Mouse (Mus musculus) MEL (cell line): ENCODE measurements around the gene Inpp4b.

Experiments
- CTCF ChIP-seq, 3 experiments: IDR thresholded peaks in 2 of 3; conservative IDR thresholded peaks in 1 of 3; 2 replicates each; pipeline ENCODE4 v1.5.1; 2011 to 2012; ENCODE audit warnings: low read length in 3 of 3, low read depth in 2 of 3, mild to moderate bottlenecking in 2 of 3, improper control_type of control experiment in 1 of 3, inconsistent platforms in 1 of 3, mixed read lengths in 1 of 3, moderate library complexity in 1 of 3; ENCODE audit not compliant: control insufficient read depth in 1 of 3, insufficient read depth in 1 of 3, poor library complexity in 1 of 3, severe bottlenecking in 1 of 3
- E2F4 ChIP-seq: IDR thresholded peaks from 2 replicates; pipeline ENCODE4 v1.6.1; 2011; ENCODE audit warnings: low read depth, low read length, improper control_type of control experiment, borderline replicate concordance
- GATA1 ChIP-seq: IDR thresholded peaks from 2 replicates; pipeline ENCODE4 v1.6.1; 2011; ENCODE audit warnings: low read depth, low read length, improper control_type of control experiment
- KAT2A ChIP-seq: conservative IDR thresholded peaks from 2 replicates; pipeline ENCODE4 v1.6.1; 2012; ENCODE audit warnings: low read depth, low read length, improper control_type of control experiment, inconsistent platforms
- MAFK ChIP-seq: IDR thresholded peaks from 2 replicates; pipeline ENCODE4 v1.6.1; 2011; ENCODE audit warnings: low read depth, mild to moderate bottlenecking, low read length, improper control_type of control experiment, borderline replicate concordance
- MAX ChIP-seq: IDR thresholded peaks from 2 replicates; pipeline ENCODE4 v1.6.1; 2011; ENCODE audit warnings: low read length, improper control_type of control experiment
- NELFE ChIP-seq: IDR thresholded peaks from 2 replicates; pipeline ENCODE4 v1.6.1; 2011; ENCODE audit warnings: low read depth, low read length, improper control_type of control experiment
- POLR2A ChIP-seq, 2 experiments: IDR thresholded peaks; 2 replicates each; pipeline ENCODE4 v1.6.1; 2011 to 2012; ENCODE audit warnings: low read length in 2 of 2, mild to moderate bottlenecking in 2 of 2, control low read depth in 1 of 2, improper control_type of control experiment in 1 of 2, low read depth in 1 of 2, moderate library complexity in 1 of 2; ENCODE audit not compliant: control insufficient read depth in 1 of 2, insufficient read depth in 1 of 2, poor library complexity in 1 of 2
- POLR2AphosphoS2 ChIP-seq: IDR thresholded peaks from 2 replicates; pipeline ENCODE4 v1.6.1; 2011; ENCODE audit warnings: low read length, improper control_type of control experiment
- RAD21 ChIP-seq: IDR thresholded peaks from 2 replicates; pipeline ENCODE4 v1.6.1; 2011; ENCODE audit warnings: mild to moderate bottlenecking, low read depth, low read length, improper control_type of control experiment
- SIN3A ChIP-seq: IDR thresholded peaks from 2 replicates; pipeline ENCODE4 v1.6.1; 2012; ENCODE audit warnings: low read length, improper control_type of control experiment, inconsistent platforms
- SMC3 ChIP-seq: IDR thresholded peaks from 2 replicates; pipeline ENCODE4 v1.6.1; 2011; ENCODE audit warnings: low read depth, low read length, improper control_type of control experiment
- USF1 ChIP-seq: IDR thresholded peaks from 2 replicates; pipeline ENCODE4 v1.6.1; 2014; ENCODE audit warnings: low read depth, mild to moderate bottlenecking, inconsistent platforms, low read length, improper control_type of control experiment, moderate library complexity

GRCm38 (mm10) chr8:81491706-81492204 lies 149.4 kb downstream of the Inpp4b start:
- TF ChIP-seq RAD21 (no peak), POLR2A (IDR thresholded peaks at IDR 0.05; ENCODE audit: control insufficient read depth in 1 of 2, insufficient read depth in 1 of 2, low read depth in 1 of 2, low read length in 2 of 2, poor library complexity in 1 of 2) (no peak), CTCF (IDR thresholded peaks at IDR 0.05 in 2 of 3, conservative IDR thresholded peaks at IDR 0.05 in 1 of 3; ENCODE audit: control insufficient read depth in 1 of 3, insufficient read depth in 1 of 3, low read depth in 2 of 3, low read length in 3 of 3, poor library complexity in 1 of 3, severe bottlenecking in 1 of 3) (no peak), GATA1 (no peak), MAFK (no peak), USF1 (no peak), POLR2AphosphoS2 (no peak), KAT2A (no peak), SIN3A (no peak), NELFE (no peak), E2F4 (no peak), SMC3 (no peak), MAX (no peak)
